Mouse (Mus musculus): ENCODE results near the gene Map3k7. TPM values are rescaled to one million over a fixed set of nuclear protein-coding genes. Genes with fewer than 3 reads are reported as not detected.

The Map3k7 gene
- total RNA-seq, 1 experiment from 2014 or later = 31.2 TPM

GRCm38 (mm10) chr4:32041741-32042452 lies 78.0 kb downstream of the Map3k7 start:
- no peak for ATAC-seq (replicated peaks in 1 of 2; ENCODE audit: insufficient read depth in 1 of 2, low FRiP score in 2 of 2, low TSS enrichment in 1 of 2, low read depth in 1 of 2, poor library complexity in 2 of 2, severe bottlenecking in 2 of 2)

GRCm38 (mm10) chr4:32045234-32045633 lies 81.3 kb downstream of the Map3k7 start:
- ATAC-seq (replicated peaks in 1 of 2; ENCODE audit: insufficient read depth in 1 of 2, low FRiP score in 2 of 2, low TSS enrichment in 1 of 2, low read depth in 1 of 2, poor library complexity in 2 of 2, severe bottlenecking in 2 of 2) = no peak

- ATAC-seq (replicated peaks in 1 of 2; ENCODE audit: insufficient read depth in 1 of 2, low FRiP score in 2 of 2, low TSS enrichment in 1 of 2, low read depth in 1 of 2, poor library complexity in 2 of 2, severe bottlenecking in 2 of 2) = no peak
Observed at GRCm38 (mm10) chr4:32049824-32050223, 85.9 kb downstream of the Map3k7 start.

GRCm38 (mm10) chr4:32053171-32053570 lies 89.3 kb downstream of the Map3k7 start:
- no peak for ATAC-seq (replicated peaks in 1 of 2; ENCODE audit: insufficient read depth in 1 of 2, low FRiP score in 2 of 2, low TSS enrichment in 1 of 2, low read depth in 1 of 2, poor library complexity in 2 of 2, severe bottlenecking in 2 of 2)

- ATAC-seq (replicated peaks in 1 of 2; ENCODE audit: insufficient read depth in 1 of 2, low FRiP score in 2 of 2, low TSS enrichment in 1 of 2, low read depth in 1 of 2, poor library complexity in 2 of 2, severe bottlenecking in 2 of 2) = peak; percentile 95
Observed at GRCm38 (mm10) chr4:32055151-32056052, 91.5 kb downstream of the Map3k7 start.

GRCm38 (mm10) chr4:32056441-32056840 lies 92.5 kb downstream of the Map3k7 start:
- ATAC-seq (replicated peaks in 1 of 2; ENCODE audit: insufficient read depth in 1 of 2, low FRiP score in 2 of 2, low TSS enrichment in 1 of 2, low read depth in 1 of 2, poor library complexity in 2 of 2, severe bottlenecking in 2 of 2) = no peak

GRCm38 (mm10) chr4:32057102-32057501 lies 93.2 kb downstream of the Map3k7 start:
- ATAC-seq (replicated peaks in 1 of 2; ENCODE audit: insufficient read depth in 1 of 2, low FRiP score in 2 of 2, low TSS enrichment in 1 of 2, low read depth in 1 of 2, poor library complexity in 2 of 2, severe bottlenecking in 2 of 2) = peak; percentile 57 to 59; a peak in 2 of 4 replicates

GRCm38 (mm10) chr4:32060686-32061085 lies 96.8 kb downstream of the Map3k7 start:
- ATAC-seq (replicated peaks in 1 of 2; ENCODE audit: insufficient read depth in 1 of 2, low FRiP score in 2 of 2, low TSS enrichment in 1 of 2, low read depth in 1 of 2, poor library complexity in 2 of 2, severe bottlenecking in 2 of 2) = no peak

- no peak for ATAC-seq (replicated peaks in 1 of 2; ENCODE audit: insufficient read depth in 1 of 2, low FRiP score in 2 of 2, low TSS enrichment in 1 of 2, low read depth in 1 of 2, poor library complexity in 2 of 2, severe bottlenecking in 2 of 2)
Observed at GRCm38 (mm10) chr4:32062381-32063059, 98.6 kb downstream of the Map3k7 start.

- no peak for ATAC-seq (replicated peaks in 1 of 2; ENCODE audit: insufficient read depth in 1 of 2, low FRiP score in 2 of 2, low TSS enrichment in 1 of 2, low read depth in 1 of 2, poor library complexity in 2 of 2, severe bottlenecking in 2 of 2)
Observed at GRCm38 (mm10) chr4:32063291-32063690, 99.4 kb downstream of the Map3k7 start.
